Mouse (Mus musculus): Measurements from ENCODE around the gene Prim2. TPM values are rescaled to one million over a fixed set of nuclear protein-coding genes. Genes with fewer than 3 reads are reported as not detected.

Prim2 gene
- total RNA-seq, 1 experiment, result 39.0 TPM

- in situ Hi-C loops (cut with MboI; ENCODE audit: low sequenced_read_pairs in 2 of 2, unreplicated experiment in 2 of 2), result no loop called here
- peaks cover 0 to 3% of the 10 kb centered on the region in 2 experiments; a peak in 1 of 4 replicates for H3K4me1 ChIP-seq (ENCODE audit: control insufficient read depth in 2 of 2, insufficient read depth in 2 of 2, low read length in 2 of 2, poor library complexity in 1 of 2)
- no peak overlapping the region for H3K27ac ChIP-seq (ENCODE audit: insufficient read depth, low read depth, low read length, poor library complexity, severe bottlenecking)
- H3K36me3 ChIP-seq (ENCODE audit: control insufficient read depth, insufficient read depth, low read length, poor library complexity, severe bottlenecking), result no peaks in the 10 kb centered on the region
- no peaks in the 10 kb centered on the region for H3K9me3 ChIP-seq (ENCODE audit: control insufficient read depth, insufficient read depth, low read depth, low read length)
- H3K9ac ChIP-seq (ENCODE audit: insufficient read depth, low read depth, low read length, poor library complexity, severe bottlenecking), result no peak overlapping the region
- DNase-seq (ENCODE audit: low read depth, low spot score), result no peak
- no peak overlapping the region for H3K4me3 ChIP-seq (ENCODE audit: insufficient read depth in 1 of 2, low read depth in 1 of 2, low read length in 2 of 2, poor library complexity in 1 of 2, severe bottlenecking in 1 of 2)
- no peak for TF ChIP-seq ZNF384 (IDR thresholded peaks at IDR 0.05; ENCODE audit: low read depth, low read length)
- TF ChIP-seq HCFC1 (IDR thresholded peaks at IDR 0.05; ENCODE audit: borderline replicate concordance, insufficient read depth, low read length), result no peak
- no peak for TF ChIP-seq MAFK (IDR thresholded peaks at IDR 0.05; ENCODE audit: insufficient read depth, low read depth, low read length)
- no peak for TF ChIP-seq ZC3H11A (IDR thresholded peaks at IDR 0.05; ENCODE audit: borderline replicate concordance, low read depth, low read length)
- TF ChIP-seq CHD2 (IDR thresholded peaks at IDR 0.05; ENCODE audit: low read depth, low read length), result no peak
Measured at GRCm38 (mm10) chr1:33551350-33551749, 118.2 kb downstream of the Prim2 start.

GRCm38 (mm10) chr1:33541708-33542107 lies 127.9 kb downstream of the Prim2 start:
- in situ Hi-C loops (cut with MboI; ENCODE audit: low sequenced_read_pairs in 2 of 2, unreplicated experiment in 2 of 2), result no loop called here
- Histone ChIP-seq H3K4me3 (ENCODE audit: insufficient read depth in 1 of 2, low read depth in 1 of 2, low read length in 2 of 2, poor library complexity in 1 of 2, severe bottlenecking in 1 of 2) (no peak overlapping the region), H3K4me1 (ENCODE audit: control insufficient read depth in 2 of 2, insufficient read depth in 2 of 2, low read length in 2 of 2, poor library complexity in 1 of 2) (no peaks in the 10 kb centered on the region), H3K9ac (ENCODE audit: insufficient read depth, low read depth, low read length, poor library complexity, severe bottlenecking) (no peak overlapping the region), H3K9me3 (ENCODE audit: control insufficient read depth, insufficient read depth, low read depth, low read length) (no peaks in the 10 kb centered on the region), H3K36me3 (ENCODE audit: control insufficient read depth, insufficient read depth, low read length, poor library complexity, severe bottlenecking) (no peaks in the 10 kb centered on the region), H3K27ac (ENCODE audit: insufficient read depth, low read depth, low read length, poor library complexity, severe bottlenecking) (no peak overlapping the region)
- TF ChIP-seq CHD2 (IDR thresholded peaks at IDR 0.05; ENCODE audit: low read depth, low read length), result no peak
- DNase-seq (ENCODE audit: low read depth, low spot score), result no peak

- no peak for DNase-seq (ENCODE audit: low read depth, low spot score)
- in situ Hi-C loops (cut with MboI; ENCODE audit: low sequenced_read_pairs in 2 of 2, unreplicated experiment in 2 of 2), result no loop called here
- no peaks in the 10 kb centered on the region for H3K4me1 ChIP-seq (ENCODE audit: control insufficient read depth in 2 of 2, insufficient read depth in 2 of 2, low read length in 2 of 2, poor library complexity in 1 of 2)
- no peak for TF ChIP-seq MAFK (IDR thresholded peaks at IDR 0.05; ENCODE audit: insufficient read depth, low read depth, low read length)
- TF ChIP-seq ZNF384 (IDR thresholded peaks at IDR 0.05; ENCODE audit: low read depth, low read length), result no peak
- no peak for TF ChIP-seq CHD2 (IDR thresholded peaks at IDR 0.05; ENCODE audit: low read depth, low read length)
- TF ChIP-seq HCFC1 (IDR thresholded peaks at IDR 0.05; ENCODE audit: borderline replicate concordance, insufficient read depth, low read length), result no peak
- TF ChIP-seq ZC3H11A (IDR thresholded peaks at IDR 0.05; ENCODE audit: borderline replicate concordance, low read depth, low read length), result no peak
- no peak overlapping the region for H3K9ac ChIP-seq (ENCODE audit: insufficient read depth, low read depth, low read length, poor library complexity, severe bottlenecking)
- H3K36me3 ChIP-seq (ENCODE audit: control insufficient read depth, insufficient read depth, low read length, poor library complexity, severe bottlenecking), result no peaks in the 10 kb centered on the region
- H3K27ac ChIP-seq (ENCODE audit: insufficient read depth, low read depth, low read length, poor library complexity, severe bottlenecking), result no peak overlapping the region
- no peak overlapping the region for H3K4me3 ChIP-seq (ENCODE audit: insufficient read depth in 1 of 2, low read depth in 1 of 2, low read length in 2 of 2, poor library complexity in 1 of 2, severe bottlenecking in 1 of 2)
- no peaks in the 10 kb centered on the region for H3K9me3 ChIP-seq (ENCODE audit: control insufficient read depth, insufficient read depth, low read depth, low read length)
Measured at GRCm38 (mm10) chr1:33537948-33538347, 131.6 kb downstream of the Prim2 start.

- no peaks in the 10 kb centered on the region for H3K4me1 ChIP-seq (ENCODE audit: control insufficient read depth in 2 of 2, insufficient read depth in 2 of 2, low read length in 2 of 2, poor library complexity in 1 of 2)
- TF ChIP-seq ZC3H11A (IDR thresholded peaks at IDR 0.05; ENCODE audit: borderline replicate concordance, low read depth, low read length) (0 out of 2 replicates have a peak, but pooled peaks have one; percentile 16), CHD2 (IDR thresholded peaks at IDR 0.05; ENCODE audit: low read depth, low read length) (no peak), MAFK (IDR thresholded peaks at IDR 0.05; ENCODE audit: insufficient read depth, low read depth, low read length) (no peak), HCFC1 (IDR thresholded peaks at IDR 0.05; ENCODE audit: borderline replicate concordance, insufficient read depth, low read length) (no peak), ZNF384 (IDR thresholded peaks at IDR 0.05; ENCODE audit: low read depth, low read length) (no peak)
Measured at GRCm38 (mm10) chr1:33536272-33537004, 133.2 kb downstream of the Prim2 start.

More at GRCm38 (mm10) chr1:33536272-33537004, 133.2 kb downstream of the Prim2 start:
- H3K4me3 ChIP-seq (ENCODE audit: insufficient read depth in 1 of 2, low read depth in 1 of 2, low read length in 2 of 2, poor library complexity in 1 of 2, severe bottlenecking in 1 of 2), result no peak overlapping the region
- in situ Hi-C loops (cut with MboI; ENCODE audit: low sequenced_read_pairs in 2 of 2, unreplicated experiment in 2 of 2), result no loop called here
- no peak overlapping the region for H3K9ac ChIP-seq (ENCODE audit: insufficient read depth, low read depth, low read length, poor library complexity, severe bottlenecking)
- H3K27ac ChIP-seq (ENCODE audit: insufficient read depth, low read depth, low read length, poor library complexity, severe bottlenecking), result no peak overlapping the region
- no peak for DNase-seq (ENCODE audit: low read depth, low spot score)
- H3K9me3 ChIP-seq (ENCODE audit: control insufficient read depth, insufficient read depth, low read depth, low read length), result no peaks in the 10 kb centered on the region
- no peaks in the 10 kb centered on the region for H3K36me3 ChIP-seq (ENCODE audit: control insufficient read depth, insufficient read depth, low read length, poor library complexity, severe bottlenecking)
